Comparison of ENCODE assay signal across 9 mouse cellular contexts in genomic region chr9:120741521-120741920, GRCm38 (mm10).
"Had no signal": no experiment of that assay in that cellular context is flagged by ENCODE, and none has a peak within 500 bp of the region (broad histone marks: within the 10 kb centered on the region; RNA-seq: fewer than 3 reads in every experiment).

No protein-coding gene starts in this region.

- DNase-seq: kidney, postnatal 4 days; liver; liver, embryonic 13.5 days; liver, postnatal 0 days; lung, postnatal 14 days; right cerebral cortex, postnatal 4 days; spleen, adult 18-20 months; thymus, adult 18-20 months; thymus, postnatal 14 days had no signal
